Mouse (Mus musculus): Measurements from ENCODE around the gene Snrpf. TPM values are rescaled to one million over a fixed set of nuclear protein-coding genes. Genes with fewer than 3 reads are reported as not detected.

Snrpf gene
- polyA plus RNA-seq, 1 experiment from 2014 or later: 139 TPM

GRCm38 (mm10) chr10:93544172-93544571, 45.3 kb downstream of the Snrpf start:
- no peaks in the 10 kb centered on the region for H3K27me3 ChIP-seq
- H3K9me3 ChIP-seq (replicated peaks): no peaks in the 10 kb centered on the region
- H3K36me3 ChIP-seq: no peaks in the 10 kb centered on the region
- 64% methylated on average over 5 of the region's 5 CpGs for whole genome bisulfite sequencing
- no peak overlapping the region for H3K4me2 ChIP-seq
- no peak overlapping the region for H3K27ac ChIP-seq
- no peak overlapping the region for H3K9ac ChIP-seq
- H3K4me1 ChIP-seq: peaks cover 14% of the 10 kb centered on the region
- H3K4me3 ChIP-seq (replicated peaks): no peak overlapping the region
- no peak for ATAC-seq (replicated peaks; ENCODE audit: low FRiP score)

GRCm38 (mm10) chr10:93543176-93543575, 46.3 kb downstream of the Snrpf start:
- peaks cover 17% of the 10 kb centered on the region for H3K4me1 ChIP-seq
- H3K36me3 ChIP-seq: no peaks in the 10 kb centered on the region
- ATAC-seq (replicated peaks; ENCODE audit: low FRiP score): no peak
- no peak overlapping the region for H3K27ac ChIP-seq
- no peak overlapping the region for H3K4me3 ChIP-seq (replicated peaks)
- no peak overlapping the region for H3K4me2 ChIP-seq
- no peak overlapping the region for H3K9ac ChIP-seq
- no peaks in the 10 kb centered on the region for H3K9me3 ChIP-seq (replicated peaks)
- 50% methylated on average over 6 of the region's 6 CpGs for WGBS
- H3K27me3 ChIP-seq: 0 out of 2 replicates have a peak, but pooled peaks cover 4% of the 10 kb centered on the region

GRCm38 (mm10) chr10:93542356-93542755, 47.1 kb downstream of the Snrpf start:
- no peaks in the 10 kb centered on the region for H3K36me3 ChIP-seq
- H3K4me3 ChIP-seq (replicated peaks): no peak overlapping the region
- peaks cover 18% of the 10 kb centered on the region for H3K4me1 ChIP-seq
- 59% methylated on average over 4 of the region's 4 CpGs for WGBS
- no peak overlapping the region for H3K27ac ChIP-seq
- no peak overlapping the region for H3K9ac ChIP-seq
- no peak for ATAC-seq (replicated peaks; ENCODE audit: low FRiP score)
- H3K27me3 ChIP-seq: 0 out of 2 replicates have a peak, but pooled peaks cover 8% of the 10 kb centered on the region
- H3K4me2 ChIP-seq: no peak overlapping the region
- H3K9me3 ChIP-seq (replicated peaks): no peaks in the 10 kb centered on the region

GRCm38 (mm10) chr10:93541585-93541984, 47.9 kb downstream of the Snrpf start:
- 56% methylated on average over 1 of the region's 1 CpGs for WGBS
- no peak overlapping the region for H3K27ac ChIP-seq
- no peak for ATAC-seq (replicated peaks; ENCODE audit: low FRiP score)

GRCm38 (mm10) chr10:93540431-93541210, 48.9 kb downstream of the Snrpf start, which contains the start of gene Ccdc38:
Gene Ccdc38, plus strand, starts transcription at chr10:93540632.
- peak; percentile 43 for ATAC-seq (replicated peaks; ENCODE audit: low FRiP score)
- Histone ChIP-seq H3K4me1 (peaks cover 18% of the 10 kb centered on the region), H3K36me3 (no peaks in the 10 kb centered on the region), H3K4me3 (replicated peaks) (peak within 1 kb of the TSS; percentile 44), H3K9me3 (replicated peaks) (no peaks in the 10 kb centered on the region), H3K27me3 (peaks cover 15% of the 10 kb centered on the region), H3K9ac (peak within 1 kb of the TSS; percentile 24; the same call in 1 of the 2 replicates), H3K27ac (no peak within 1 kb of the TSS), H3K4me2 (peak within 1 kb of the TSS; percentile 73)
- WGBS: 67% methylated on average over 17 of the region's 17 CpGs

More at GRCm38 (mm10) chr10:93541585-93541984, 47.9 kb downstream of the Snrpf start:
- no peak overlapping the region for H3K4me2 ChIP-seq
- H3K9ac ChIP-seq: no peak overlapping the region
- H3K27me3 ChIP-seq: peaks cover 10% of the 10 kb centered on the region; the same call in 1 of the 2 replicates
- no peak overlapping the region for H3K4me3 ChIP-seq (replicated peaks)
- no peaks in the 10 kb centered on the region for H3K9me3 ChIP-seq (replicated peaks)
- H3K4me1 ChIP-seq: peaks cover 18% of the 10 kb centered on the region
- no peaks in the 10 kb centered on the region for H3K36me3 ChIP-seq

- H3K4me3 ChIP-seq (replicated peaks): peak within 1 kb of the TSS; percentile 44
- peaks cover 18% of the 10 kb centered on the region for H3K4me1 ChIP-seq
- H3K9ac ChIP-seq: peak within 1 kb of the TSS; percentile 24; the same call in 1 of the 2 replicates
- WGBS: 3% methylated on average over 35 of the region's 35 CpGs
- H3K36me3 ChIP-seq: no peaks in the 10 kb centered on the region
- peak within 1 kb of the TSS; percentile 73 for H3K4me2 ChIP-seq
- H3K27me3 ChIP-seq: peaks cover 22% of the 10 kb centered on the region
- peak; percentile 93 for ATAC-seq (replicated peaks; ENCODE audit: low FRiP score)
- no peaks in the 10 kb centered on the region for H3K9me3 ChIP-seq (replicated peaks)
- H3K27ac ChIP-seq: no peak within 1 kb of the TSS
These were observed 49.6 kb downstream of the Snrpf start, which contains the start of gene Amdhd1 for GRCm38 (mm10) chr10:93539775-93540430. Gene Amdhd1, minus strand, starts transcription at chr10:93540033.

- Histone ChIP-seq H3K4me3 (replicated peaks) (no peak overlapping the region), H3K36me3 (no peaks in the 10 kb centered on the region), H3K4me2 (no peak overlapping the region), H3K27ac (no peak overlapping the region), H3K9ac (no peak overlapping the region), H3K4me1 (peaks cover 23% of the 10 kb centered on the region), H3K9me3 (replicated peaks) (no peaks in the 10 kb centered on the region), H3K27me3 (peaks cover 27% of the 10 kb centered on the region)
- 0 out of 2 replicates have a peak, but pooled peaks have one; percentile 18 for ATAC-seq (replicated peaks; ENCODE audit: low FRiP score)
- 23% methylated on average over 6 of the region's 6 CpGs for WGBS
These were observed 50.7 kb downstream of the Snrpf start for GRCm38 (mm10) chr10:93538818-93539217.

- no peak for ATAC-seq (replicated peaks; ENCODE audit: low FRiP score)
- 61% methylated on average over 2 of the region's 2 CpGs for WGBS
These were observed 51.2 kb downstream of the Snrpf start for GRCm38 (mm10) chr10:93538287-93538686.

More at GRCm38 (mm10) chr10:93538287-93538686, 51.2 kb downstream of the Snrpf start:
- H3K4me3 ChIP-seq (replicated peaks): no peak overlapping the region
- peaks cover 23% of the 10 kb centered on the region for H3K4me1 ChIP-seq
- 0 out of 2 replicates have a peak overlapping the region, but pooled peaks have one; percentile 32 for H3K27ac ChIP-seq
- H3K27me3 ChIP-seq: peaks cover 27% of the 10 kb centered on the region
- H3K9ac ChIP-seq: no peak overlapping the region
- H3K36me3 ChIP-seq: no peaks in the 10 kb centered on the region
- no peaks in the 10 kb centered on the region for H3K9me3 ChIP-seq (replicated peaks)
- no peak overlapping the region for H3K4me2 ChIP-seq

Other genes with a start within 250 kb of the Snrpf start
- 170 and 174 TPM in 2 replicates for gene Lta4h, start 136.3 kb downstream of the Snrpf start, polyA plus RNA-seq (2015; fragmentation: Nextera tagmentation; extraction: Ambion mirVana)
- gene Hal, start 100.9 kb downstream of the Snrpf start, polyA plus RNA-seq (2015; fragmentation: Nextera tagmentation; extraction: Ambion mirVana): 0.14 and 0.21 TPM in 2 replicates
- 0.62 and 1.1 TPM in 2 replicates for gene Amdhd1, start 49.7 kb downstream of the Snrpf start, polyA plus RNA-seq (2015; fragmentation: Nextera tagmentation; extraction: Ambion mirVana)
- gene Ccdc38, start 49.1 kb downstream of the Snrpf start, polyA plus RNA-seq (2015; fragmentation: Nextera tagmentation; extraction: Ambion mirVana): 0.31 and 0.42 TPM in 2 replicates
- 0.69 and 0.93 TPM in 2 replicates for gene Ntn4, start 51.0 kb upstream of the Snrpf start, polyA plus RNA-seq (2015; fragmentation: Nextera tagmentation; extraction: Ambion mirVana)
- 0.73 and 1.1 TPM in 2 replicates for gene Usp44, start 241.8 kb upstream of the Snrpf start, polyA plus RNA-seq (2015; fragmentation: Nextera tagmentation; extraction: Ambion mirVana)

All from kidney, embryonic 15.5 days (tissue).